Mouse (Mus musculus): ENCODE data around the gene Brsk2.

Brsk2 gene

DNA sequence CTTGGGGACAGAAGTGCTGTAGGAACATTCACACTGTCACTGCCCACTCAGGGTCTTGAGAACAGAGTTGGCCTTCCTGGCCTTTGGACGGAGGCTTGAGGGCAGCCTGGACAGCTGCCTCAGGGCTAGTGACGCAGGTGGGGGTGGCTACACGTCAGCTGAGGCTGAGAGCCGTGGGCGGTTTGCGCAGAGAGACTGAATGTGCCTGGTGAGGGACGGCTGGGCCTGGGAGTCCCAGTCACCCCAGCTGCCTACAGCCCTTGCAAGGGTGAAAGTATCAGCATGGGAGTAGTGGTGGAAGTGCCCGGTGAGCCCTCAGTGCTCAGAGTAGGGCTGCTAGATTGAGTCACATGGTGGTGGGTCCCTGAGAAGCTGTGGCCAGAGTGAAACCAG lies 6.6 kb downstream of the Brsk2 start:
- no peak for DNase-seq (ENCODE audit: low spot score)

DNA sequence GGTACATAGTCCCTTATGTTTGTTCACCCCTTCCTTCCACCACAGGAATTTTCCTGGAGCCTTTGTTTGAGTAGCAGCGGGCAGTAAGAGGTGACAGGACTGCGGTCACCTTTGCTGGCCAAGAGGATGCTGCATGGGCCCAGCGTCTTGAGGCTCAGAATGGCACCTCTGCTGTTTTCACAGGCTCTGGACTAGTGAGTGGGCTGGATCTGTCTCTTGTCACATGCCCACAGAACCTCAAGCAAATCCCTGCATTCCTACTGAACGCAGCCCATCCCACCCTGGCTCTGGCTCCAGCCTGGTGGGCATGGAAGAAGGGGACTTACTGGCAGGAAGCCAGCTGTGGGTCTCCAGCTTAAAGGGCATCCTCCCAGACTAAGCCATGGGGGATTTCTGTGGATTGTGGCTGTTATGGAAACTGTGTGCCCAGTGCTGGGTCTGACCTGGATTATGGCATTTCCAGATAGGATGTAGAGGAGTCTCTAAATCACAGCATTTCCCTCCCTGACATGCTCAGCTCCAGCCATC lies 8.0 kb downstream of the Brsk2 start:
- DNase-seq (ENCODE audit: low spot score): no peak

DNA sequence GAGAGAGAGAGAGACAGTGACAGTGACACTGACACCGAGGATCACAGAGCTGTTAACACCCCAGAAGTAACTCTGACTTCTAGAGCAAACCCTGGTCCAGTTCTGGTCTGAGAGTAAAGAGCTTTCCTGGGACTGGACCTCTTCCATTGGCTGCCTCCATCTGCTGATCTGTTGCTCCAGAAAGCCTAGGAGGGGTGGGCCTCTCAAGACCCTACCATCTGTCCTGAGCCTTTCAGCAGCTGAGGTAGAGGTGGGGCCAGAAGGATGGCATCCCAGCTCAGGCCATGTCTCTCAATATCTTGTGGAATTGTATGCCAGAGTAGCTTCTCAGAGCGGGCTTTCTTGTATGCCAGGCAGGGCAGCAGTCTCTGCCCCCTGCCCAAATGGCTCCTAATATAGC lies 8.7 kb downstream of the Brsk2 start:
- no peak for DNase-seq (ENCODE audit: low spot score)

DNA sequence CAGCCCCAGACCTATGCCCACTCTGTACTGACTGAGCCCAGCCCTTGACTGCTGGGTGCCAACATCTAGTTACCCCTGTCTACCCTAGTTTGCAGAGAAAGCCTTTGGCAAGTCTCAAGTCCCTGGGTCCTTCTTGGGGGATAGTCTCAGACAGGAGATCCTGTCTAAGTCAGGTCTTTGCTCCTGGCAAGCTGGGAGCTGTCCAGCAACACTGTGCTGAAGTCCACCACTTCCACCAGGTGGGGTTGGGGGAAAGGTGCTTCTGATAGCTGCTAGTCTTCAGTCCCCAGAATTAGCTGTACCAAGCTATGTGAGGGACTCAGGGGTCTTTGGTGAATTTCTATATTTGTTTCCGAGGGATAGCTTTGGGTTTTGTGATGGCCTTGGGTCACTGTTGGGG lies 9.6 kb downstream of the Brsk2 start:
- DNase-seq (ENCODE audit: low spot score): no peak

DNA sequence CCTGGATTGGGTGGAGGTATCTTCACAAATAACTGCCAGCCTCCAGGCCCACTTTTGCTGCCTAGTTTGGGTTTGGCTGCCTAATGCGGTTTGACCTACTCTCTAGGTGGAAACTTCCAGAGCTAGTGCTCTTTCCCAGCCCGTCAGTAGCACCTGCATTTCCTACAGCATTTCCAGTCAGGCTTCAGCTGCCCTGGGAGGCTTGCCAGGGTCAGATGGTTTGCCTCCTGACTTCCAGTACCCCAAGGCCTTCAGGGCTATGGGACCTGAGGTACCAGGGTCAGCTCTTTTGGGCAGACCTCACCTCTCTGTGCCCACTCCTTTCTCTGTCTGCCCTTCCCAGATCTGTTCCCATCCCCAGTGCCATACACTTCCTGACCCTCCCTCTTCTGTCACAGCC lies 11.4 kb downstream of the Brsk2 start:
- DNase-seq (ENCODE audit: low spot score): no peak

DNA sequence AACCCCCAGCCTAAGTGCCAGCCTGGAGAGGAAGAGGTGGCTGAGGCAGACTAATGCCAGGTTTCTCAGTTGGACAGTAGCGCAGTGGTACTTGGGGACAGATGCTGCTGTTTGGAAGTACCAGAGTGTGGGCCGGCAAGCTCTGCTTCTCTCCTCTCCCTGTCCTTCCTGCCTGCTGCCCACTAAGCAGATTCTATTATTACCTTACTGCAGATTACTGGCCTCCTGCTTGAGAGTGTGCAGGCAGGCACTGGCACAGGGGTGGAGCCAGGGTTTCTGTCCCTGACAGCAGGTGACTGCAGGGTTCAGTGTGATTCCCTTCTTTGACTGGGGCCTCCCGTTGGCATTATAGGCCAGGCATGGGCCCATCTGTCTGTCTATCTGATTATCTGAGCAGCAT lies 11.9 kb downstream of the Brsk2 start:
- DNase-seq (ENCODE audit: low spot score): no peak

DNA sequence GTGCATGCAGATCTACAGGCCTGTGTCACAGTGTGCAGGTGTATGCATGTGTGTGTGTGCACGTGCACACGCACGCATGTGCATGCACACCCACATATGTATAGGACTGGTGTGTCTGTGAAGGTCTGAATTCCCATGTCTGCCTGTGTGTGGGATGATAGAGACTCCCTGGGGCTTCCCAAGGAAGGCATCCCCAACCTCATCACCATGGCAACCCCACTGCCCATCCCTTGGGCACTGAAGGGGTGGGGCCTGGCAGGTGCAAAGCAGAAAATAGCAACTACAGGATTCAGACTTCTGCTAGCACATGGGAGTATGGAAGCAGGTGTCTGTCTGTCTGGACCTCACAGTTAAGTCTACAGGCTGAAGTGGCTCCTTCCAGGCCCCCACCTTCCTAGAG lies 13.0 kb downstream of the Brsk2 start:
- no peak for DNase-seq (ENCODE audit: low spot score)

DNA sequence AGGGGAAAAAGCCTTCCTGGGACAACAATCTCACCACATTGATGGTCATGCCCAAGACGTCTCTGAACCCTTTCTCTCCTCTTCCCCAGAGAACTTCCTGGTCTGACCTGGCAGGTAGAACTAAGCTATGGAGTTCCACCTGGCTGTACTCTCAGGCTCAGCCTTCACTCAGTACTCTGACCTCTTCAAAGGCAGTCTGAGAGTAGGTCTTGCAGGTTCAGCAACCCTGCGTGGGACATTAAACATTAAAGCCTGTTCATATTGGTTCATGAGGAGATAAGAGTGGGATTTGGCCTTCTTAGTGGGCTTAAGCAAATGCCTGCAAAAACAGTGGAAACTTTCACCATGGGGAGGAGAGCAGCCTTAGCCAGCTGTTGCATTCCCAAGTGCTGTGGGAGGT lies 16.7 kb downstream of the Brsk2 start:
- no peak for DNase-seq (ENCODE audit: low spot score)

DNA sequence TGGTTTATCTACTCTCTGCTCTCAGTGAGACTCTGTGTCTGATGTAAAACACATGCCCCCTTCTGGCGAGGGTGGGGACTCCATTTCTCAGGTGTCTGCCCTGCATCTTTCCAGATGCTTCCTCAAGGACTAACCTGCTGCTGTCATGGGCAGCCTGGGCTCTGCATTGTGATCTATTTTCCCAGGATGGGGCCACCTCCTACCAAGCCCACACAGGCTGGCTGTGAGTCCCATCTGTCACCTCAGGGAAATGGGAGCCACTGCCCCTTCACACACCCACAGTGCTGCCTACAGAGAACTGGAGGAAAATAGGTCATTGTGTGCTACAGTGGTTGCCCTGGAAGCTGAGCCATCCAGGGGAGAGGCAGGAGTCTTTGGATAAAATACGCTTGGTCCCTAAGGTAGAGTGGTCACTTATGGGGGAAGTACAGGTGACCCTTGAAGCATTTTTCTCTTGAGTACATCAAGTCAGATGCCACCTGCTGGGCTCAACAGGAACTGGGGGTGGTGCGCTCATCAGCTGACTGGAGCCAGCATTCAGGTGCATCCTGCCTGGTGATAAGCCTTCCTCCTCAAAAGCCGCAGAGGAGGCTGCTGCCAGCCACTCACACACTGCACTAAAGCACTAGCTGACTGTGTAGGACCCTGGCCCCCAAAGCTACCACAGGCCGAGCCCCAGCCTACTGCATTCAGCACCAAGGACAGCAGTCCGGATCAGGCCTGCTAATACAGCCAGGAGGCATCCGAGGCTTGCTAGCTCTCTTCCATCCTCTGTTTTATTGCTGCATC lies 23.5 kb downstream of the Brsk2 start:
- DNase-seq (ENCODE audit: low spot score): peak; percentile 43

DNA sequence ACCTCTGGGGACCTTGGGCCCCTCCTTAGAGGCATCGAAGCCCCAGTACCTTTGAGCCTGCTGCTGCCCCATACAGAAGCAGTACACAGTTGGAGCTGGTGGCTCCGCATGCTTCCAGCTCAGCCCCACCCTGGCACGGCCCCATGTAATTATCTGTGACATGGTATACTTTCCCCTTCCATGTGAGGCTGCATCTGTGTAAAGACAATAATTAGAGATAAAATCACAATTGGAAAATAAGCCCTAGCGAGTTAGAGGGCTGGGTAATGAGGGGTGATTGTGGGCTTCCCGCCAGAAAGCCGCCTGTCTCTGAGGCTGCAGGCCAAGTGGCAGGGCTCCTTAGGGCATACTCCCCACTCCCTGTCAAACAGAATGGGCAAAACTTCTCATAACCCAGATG lies 28.5 kb downstream of the Brsk2 start:
- no peak for DNase-seq (ENCODE audit: low spot score)

DNA sequence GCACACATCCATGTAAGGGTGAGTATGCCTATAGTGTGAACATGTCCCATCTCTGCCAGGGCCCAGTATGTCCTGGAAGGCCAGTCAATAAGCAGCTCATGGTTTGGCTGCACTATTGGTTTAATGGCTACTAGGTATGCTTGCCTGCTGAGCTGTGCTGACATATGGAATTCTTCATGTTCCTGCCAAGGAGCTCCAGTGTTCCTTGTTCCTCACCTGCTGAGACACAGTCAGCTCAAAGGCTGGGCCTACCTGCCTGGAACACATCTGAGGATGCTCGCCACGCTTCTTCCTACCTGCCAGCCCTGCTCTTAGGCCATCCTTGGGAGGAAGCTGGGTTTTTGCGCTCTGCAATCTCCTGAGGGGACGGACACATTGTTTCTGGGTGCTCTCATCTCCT lies 29.7 kb downstream of the Brsk2 start:
- DNase-seq (ENCODE audit: low spot score): no peak

DNA sequence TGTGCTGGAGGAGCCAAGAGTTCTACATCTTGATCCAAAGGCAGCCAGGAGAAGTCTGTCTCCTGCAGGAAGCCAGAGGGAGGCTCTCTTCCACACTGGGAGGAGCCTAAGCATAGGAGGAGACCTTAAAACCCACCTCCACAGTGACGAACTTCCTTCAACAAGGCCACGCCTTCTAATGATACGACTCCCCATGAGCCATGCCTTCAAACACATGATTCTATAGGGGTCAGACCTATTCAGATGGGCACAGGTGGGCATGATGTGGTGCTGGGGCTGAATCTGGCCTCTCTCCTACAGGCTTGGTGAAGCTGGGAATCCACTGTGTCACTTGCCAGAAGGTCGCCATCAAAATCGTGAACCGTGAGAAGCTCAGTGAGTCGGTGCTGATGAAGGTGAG lies 31.7 kb downstream of the Brsk2 start:
- DNase-seq (ENCODE audit: low spot score): no peak

DNA sequence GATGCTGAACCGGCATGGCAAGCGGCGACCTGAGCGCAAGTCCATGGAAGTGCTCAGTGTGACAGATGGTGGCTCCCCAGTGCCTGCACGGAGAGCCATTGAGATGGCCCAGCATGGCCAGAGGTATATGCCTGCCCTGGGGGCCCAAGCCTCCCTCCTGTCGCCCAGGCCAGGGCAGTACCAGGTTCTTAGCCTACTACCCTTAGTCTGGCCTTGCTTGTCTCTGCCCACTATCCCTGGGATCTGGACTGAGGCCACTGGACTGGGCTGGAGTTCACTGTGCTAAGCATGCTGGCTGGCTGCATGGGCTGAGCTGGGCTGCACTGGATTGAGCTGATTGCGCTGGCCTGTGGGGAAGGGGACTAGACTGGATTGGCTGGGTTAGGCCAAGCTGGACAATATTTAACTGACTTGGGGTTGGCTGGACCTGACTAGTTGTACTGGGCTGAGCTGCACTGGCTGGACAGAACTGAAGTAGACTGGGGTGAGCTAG lies 38.8 kb downstream of the Brsk2 start:
- DNase-seq (ENCODE audit: low spot score): peak; percentile 83

DNA sequence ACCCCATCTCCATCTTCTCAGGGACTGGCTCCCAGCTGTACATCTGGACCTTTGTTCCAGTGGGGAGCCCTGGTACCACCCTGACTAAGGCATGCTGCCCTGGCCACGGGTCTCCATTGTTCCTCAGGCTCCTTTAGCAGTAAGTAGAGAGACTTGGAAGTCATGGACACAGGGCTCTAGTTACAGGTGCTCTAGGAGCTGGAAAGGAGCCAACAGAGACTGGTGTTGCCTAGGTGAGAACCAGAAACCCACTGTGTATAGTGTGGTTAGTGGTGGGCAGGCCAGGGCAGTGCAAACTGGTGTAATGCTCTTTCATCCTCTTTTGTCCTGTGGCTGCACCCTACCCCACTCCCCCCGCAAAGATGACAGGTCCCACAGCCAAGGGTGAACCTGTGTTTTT lies 41.6 kb downstream of the Brsk2 start:
- DNase-seq (ENCODE audit: low spot score): no peak

DNA sequence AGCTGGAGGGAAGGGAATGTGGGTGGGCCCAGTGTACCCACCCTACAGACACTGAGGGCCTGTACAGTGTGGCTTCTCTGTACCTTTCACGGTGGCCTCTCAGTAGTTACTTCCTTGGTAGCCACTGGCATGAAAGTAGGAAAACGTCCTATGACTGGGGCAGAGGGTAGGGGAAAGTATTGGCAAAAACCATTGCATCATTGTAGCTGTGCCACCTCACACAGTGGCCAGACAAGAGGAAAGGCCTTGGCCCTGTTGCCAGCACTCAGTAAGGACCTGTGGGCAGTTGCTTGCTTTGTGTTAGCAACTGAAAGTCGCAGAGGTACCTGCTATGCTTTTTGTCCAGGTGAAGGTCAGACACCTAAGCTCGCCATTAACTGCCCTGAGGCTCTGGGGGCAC lies 44.6 kb downstream of the Brsk2 start:
- peak; percentile 80 for DNase-seq (ENCODE audit: low spot score)

DNA sequence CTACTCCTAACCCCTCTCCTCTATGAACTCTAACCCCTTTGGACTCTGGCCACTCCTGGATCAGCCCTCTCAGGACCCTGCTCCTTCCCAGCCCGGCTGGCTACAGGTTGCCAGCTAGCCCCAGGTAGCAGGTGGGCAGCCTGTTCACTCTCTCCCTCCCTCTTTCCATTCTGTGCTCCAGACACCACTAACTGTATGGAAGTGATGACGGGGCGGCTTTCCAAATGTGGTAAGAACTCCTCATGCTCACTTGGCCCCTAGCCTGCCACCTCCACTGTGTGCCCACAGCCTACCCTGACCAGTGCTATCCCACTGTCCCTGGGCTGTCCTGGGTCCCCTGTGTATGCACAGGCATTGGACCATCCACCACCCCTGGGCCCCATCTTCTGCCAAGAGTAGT lies 51.1 kb downstream of the Brsk2 start:
- DNase-seq (ENCODE audit: low spot score): peak; percentile 13

DNA sequence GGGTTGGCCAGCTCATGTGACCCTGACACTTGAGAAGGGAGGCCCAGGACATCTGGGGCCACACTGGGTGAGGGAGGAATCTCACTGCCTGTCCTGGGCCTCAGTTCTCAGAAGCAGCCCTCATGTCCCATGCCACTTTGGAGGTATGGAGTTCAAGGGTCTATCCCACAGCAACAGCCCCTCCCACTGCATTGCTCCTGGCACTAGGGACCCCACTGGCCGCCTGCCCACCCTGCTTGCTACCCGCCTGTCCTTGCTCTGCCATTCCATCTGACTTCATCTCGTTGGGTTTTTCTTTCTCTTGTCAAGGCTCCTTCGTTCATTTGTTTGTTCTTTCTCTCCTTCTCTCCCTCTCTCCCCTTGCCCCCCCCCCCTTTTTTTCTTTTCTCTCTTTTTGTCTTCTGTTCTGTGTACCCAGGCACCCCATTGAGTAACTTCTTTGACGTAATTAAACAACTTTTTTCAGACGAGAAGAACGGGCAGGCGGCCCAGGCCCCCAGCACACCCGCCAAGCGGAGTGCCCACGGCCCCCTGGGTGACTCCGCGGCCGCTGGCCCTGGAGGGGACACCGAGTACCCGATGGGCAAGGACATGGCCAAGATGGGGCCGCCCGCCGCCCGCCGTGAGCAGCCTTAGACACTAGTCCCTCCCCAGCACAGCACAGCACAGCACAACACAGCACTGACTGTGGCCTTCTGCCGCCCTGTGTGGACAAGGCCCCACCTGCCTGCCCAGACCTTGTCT lies 52.2 kb downstream of the Brsk2 start:
- DNase-seq (ENCODE audit: low spot score): no peak

DNA sequence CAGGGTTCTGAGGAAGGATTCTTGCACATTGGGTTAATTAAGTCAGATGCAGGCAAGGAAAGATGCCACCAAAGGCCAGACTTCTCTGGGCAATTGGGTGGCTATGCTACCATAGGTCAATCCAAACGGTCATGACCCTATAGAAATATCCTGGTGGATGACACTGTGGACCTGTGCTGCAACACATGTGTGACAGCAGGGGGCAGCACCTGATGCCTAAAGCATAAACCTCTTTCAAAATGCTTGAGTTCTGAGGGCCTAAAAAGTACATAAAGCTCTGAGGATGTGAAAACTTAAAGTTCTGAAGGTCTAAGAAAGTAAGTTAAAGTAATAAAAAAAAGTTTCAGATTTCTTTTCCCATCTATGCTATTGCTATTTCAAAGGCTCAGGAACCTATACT lies 67.0 kb downstream of the Brsk2 start:
- peak; percentile 35 for DNase-seq (ENCODE audit: low spot score)

DNA sequence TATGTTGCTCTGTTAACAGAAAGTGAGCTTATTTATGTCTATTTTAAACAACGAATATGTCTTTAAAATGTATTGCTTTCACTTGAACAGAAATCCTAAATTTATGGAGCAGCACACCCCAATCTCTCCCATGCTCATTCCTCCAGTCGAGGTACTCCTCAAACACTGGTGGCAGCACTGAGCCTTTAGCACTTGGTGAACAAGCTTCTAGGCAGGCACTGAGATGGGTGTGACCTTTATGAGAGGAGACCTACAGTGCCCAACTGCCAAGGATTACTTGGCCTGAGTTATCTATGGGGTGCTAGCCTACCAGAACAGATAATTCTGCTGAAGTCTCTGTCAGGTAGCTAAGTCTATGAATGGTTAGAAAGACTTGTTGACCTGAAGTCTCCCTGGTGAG lies 70.1 kb downstream of the Brsk2 start:
- peak; percentile 22 for DNase-seq (ENCODE audit: low spot score)

DNA sequence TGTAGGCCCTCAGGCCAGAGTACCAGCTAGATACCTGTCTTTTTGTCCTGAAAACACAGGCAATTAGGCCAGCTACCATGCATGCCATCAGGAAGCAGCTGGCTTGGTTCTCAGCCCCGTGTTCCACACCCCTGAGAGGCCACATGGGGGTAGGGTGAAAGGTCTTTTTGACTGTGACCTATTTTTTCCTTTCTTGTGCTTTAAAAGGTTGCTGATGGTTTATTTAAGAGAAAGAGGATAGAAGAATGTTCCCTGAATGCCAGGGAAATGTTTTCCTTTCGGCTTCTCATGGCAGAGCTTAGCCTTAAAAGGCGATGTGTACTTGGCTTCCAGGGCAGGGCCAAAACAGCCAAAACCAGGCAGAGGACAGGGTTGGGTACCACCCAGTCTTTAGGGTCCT lies 71.3 kb downstream of the Brsk2 start:
- DNase-seq (ENCODE audit: low spot score): no peak

DNA sequence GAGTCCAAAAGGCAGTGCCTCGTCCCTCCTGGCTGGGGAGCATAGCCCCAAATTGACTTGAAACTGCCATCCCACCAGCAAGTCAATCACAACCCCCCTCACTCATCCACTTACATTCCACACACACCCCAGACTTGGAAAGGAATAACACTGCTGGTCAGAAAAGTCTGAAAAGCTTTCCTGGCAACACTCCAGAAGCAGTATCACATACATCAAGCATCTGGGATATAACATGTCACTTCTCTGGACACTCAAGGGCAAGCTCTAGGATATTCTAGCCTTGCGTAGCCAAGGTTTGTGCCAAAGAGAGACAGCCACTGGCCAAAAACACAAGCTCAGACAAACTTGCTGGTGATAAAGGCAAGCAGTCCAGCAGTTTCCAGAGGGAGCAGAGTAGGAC lies 75.6 kb downstream of the Brsk2 start:
- DNase-seq (ENCODE audit: low spot score): no peak

DNA sequence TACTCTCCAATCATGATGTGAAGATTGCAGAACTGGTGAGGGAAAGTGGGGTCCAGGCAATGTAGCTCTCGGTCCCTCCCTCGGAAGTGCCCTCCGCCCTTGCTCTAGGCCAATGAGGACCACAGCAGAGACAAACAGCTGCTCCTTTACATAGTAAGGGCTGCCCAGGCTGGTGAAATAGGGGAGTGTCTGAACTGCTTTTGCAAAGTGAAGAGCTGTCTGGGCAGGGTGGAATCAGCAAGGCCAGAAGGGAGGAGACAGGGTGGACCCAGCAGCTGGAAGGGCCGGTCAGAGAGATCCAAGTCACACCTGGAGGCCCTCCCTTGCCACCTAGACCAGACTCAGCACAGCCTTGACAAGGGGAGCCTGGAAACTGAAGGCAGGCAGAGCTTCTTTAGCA lies 76.4 kb downstream of the Brsk2 start:
- no peak for DNase-seq (ENCODE audit: low spot score)

DNA sequence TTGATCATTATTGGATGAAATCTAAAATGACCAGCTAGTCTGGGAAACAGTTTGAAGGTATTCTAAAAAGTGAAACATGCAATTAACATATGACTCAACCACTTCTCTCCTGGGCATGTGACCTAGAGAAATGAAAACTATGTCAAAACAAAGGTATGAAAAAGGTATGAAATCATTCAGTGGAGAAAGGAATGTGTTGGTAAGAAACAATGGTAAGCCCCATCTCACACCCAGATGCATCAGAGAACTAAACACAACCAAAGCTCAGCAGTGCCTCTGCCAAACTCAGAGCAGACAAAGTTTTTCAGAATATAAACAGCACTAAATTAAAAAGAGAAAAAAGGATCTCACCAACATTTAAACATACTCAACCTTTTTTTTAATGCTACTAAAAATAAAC lies 80.5 kb downstream of the Brsk2 start:
- DNase-seq (ENCODE audit: low spot score): no peak
